Mouse (Mus musculus) kidney, adult 11 months (tissue): Measurements from ENCODE around the gene Cldn7.
"Not testable (repeated sequence)": the region's sequence is repeated elsewhere in the genome, so short reads cannot be mapped to it uniquely, and the experiment has no call there.

ENCODE experiments used
- DNase-seq: peaks from one replicate; pipeline ENCODE4 v3.0.0; 2022

Gene Cldn7

DNA sequence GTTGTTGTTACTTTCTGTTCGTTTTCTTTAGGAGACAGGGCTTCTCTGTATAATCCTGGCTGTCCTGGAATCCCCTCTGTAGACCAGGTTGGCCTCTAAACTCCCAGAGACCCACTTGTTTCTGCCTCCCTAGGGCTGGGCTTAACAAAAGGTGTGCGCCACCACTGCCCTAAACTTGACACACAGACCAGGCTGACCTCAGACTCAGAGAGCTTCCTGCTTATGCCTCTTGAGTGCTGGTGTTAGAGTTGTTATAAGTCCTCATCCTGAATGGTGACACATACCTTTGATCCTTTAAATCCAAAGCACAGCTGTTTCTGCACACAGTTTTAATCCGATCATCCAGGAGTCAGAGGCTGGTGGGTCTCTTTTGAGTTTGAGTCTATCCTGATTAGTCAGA is 28.4 kb downstream of the Cldn7 start:
- DNase-seq: no peak

DNA sequence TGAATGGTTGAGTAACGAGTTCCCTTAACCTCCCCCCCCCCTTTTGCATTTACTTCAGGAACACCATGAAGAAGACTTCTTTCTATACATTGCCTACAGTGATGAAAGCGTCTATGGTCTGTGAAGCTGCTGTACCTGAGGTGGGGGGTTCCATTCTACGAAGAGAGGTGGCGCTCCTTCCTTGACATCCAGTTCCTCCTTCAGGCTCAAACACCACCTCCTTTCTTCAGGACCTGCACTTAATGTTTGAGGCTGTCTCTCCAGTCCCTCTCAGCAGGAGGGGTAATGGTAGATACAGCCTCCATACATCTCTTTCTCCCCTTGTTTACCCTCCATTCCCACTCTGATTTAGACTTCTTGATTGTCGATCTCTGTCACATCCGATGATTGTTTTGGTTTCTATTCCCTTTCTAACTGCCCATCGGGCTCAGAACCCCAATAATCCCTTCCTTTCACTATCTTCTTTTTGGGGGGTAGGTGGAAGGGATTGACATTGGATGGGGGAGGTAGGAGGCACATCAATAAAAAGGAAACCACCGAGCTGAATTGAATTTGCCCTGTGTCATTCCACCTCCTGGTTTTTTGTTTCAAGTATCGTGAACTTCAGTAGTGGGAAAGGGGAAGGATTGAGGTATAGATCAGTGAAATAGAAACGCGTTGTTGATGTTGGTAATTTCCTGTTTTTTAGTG is 30.0 kb downstream of the Cldn7 start:
- DNase-seq: peak; percentile 24

DNA sequence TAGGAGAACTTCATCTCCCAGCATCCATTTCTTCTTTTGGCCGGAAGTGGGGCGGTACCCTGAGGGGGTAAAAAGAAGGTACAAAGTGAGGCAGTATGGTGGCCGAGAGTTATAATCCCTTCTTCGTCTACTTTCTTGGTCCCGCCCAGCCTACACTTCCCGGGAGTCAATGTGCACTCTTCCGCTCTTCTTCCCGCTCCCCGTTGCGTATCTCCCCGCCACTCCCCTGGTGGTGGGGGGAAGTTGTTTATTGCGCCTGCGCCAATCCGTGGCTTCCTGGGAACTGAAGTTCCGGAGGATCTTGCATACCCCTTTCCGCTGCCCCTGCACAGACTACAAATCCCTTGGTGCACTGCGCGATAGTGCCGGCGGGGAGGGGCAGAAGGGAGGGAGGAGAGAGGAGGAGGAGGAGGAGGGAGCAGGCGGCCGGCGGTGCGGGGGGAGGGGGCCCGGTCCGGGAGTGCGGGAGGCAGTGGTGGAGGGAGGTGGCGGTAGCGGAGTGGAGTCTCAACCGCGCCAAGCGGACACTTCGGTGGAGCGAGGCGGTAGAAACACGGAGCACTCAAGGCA is 30.9 kb downstream of the Cldn7 start, which contains the start of gene Phf23:
TSS of gene Phf23 (plus strand) at position 387 of the 570 bp plus-strand sequence.
- peak; percentile 99 for DNase-seq

GRCm38 (mm10) chr11:69996161-69997061 is 31.8 kb downstream of the Cldn7 start:
- peak; percentile 49 for DNase-seq

GRCm38 (mm10) chr11:69997070-69997509 is 32.5 kb downstream of the Cldn7 start:
- peak; percentile 90 for DNase-seq

DNA sequence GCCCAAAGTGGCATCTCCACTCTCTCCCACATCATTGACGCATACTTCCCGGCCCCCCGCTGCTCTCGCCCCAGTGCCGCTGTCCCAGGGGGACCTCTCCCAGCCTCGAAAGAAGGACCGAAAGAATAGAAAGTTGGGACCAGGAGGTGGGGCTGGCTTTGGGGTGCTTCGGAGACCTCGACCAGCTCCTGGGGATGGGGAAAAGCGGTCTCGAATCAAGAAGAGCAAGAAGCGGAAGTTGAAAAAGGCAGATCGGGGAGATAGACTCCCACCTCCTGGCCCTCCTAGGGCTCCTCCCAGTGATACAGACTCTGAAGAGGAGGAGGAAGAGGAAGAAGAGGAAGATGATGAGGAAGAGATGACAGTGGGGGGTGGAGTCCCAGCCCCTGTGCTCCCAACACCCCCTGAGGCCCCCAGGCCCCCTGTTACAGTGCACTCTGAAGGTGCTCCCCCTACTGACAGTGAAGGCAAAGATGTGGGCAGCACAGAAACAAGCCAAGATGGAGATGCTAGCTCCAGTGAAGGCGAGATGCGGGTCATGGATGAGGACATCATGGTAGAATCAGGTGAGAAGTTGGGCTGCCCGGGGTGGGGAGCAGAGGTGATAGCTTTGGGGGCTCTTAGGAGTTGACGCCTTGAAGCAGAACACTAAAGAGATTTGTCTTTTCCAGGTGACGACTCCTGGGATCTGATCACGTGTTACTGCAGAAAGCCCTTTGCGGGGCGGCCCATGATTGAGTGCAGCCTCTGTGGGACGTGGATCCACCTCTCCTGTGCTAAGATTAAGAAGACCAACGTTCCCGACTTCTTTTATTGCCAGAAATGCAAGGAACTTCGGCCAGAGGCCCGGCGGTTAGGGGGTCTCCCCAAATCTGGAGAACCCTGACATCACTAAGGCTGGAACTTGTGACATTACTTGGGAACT is 34.2 kb downstream of the Cldn7 start:
- no peak for DNase-seq

GRCm38 (mm10) chr11:69999666-70000065 is 35.1 kb downstream of the Cldn7 start:
- DNase-seq: no peak

GRCm38 (mm10) chr11:70000396-70000898 is 35.9 kb downstream of the Cldn7 start, which contains the start of gene Dvl2:
Dvl2 (plus strand) TSS chr11:70000595.
- DNase-seq: peak; percentile 94

DNA sequence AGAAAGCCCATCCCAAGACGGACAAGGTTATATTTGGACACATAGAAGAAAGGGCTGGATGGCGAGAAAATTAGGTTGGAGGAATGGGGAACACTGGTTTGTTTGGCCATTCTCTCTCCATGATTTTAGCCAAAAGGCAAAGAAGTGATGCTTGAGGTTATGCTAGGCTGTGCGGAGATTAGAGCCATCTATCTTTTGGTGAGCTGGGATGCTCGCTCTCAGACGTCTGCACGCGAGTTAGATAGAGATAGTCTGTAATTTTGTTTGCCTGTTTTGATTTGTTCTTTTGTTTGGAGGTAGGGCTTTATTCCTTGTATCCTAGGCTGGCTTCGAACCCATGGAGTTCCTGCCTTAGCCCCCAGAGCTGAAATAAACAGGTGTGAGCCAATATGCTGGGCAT is 36.6 kb downstream of the Cldn7 start:
- DNase-seq: no peak

- no peak for DNase-seq
Measured at GRCm38 (mm10) chr11:70001865-70002264, 37.3 kb downstream of the Cldn7 start.

GRCm38 (mm10) chr11:70002471-70002870 is 37.9 kb downstream of the Cldn7 start:
- DNase-seq: no peak

- DNase-seq: no peak
Measured at GRCm38 (mm10) chr11:70005521-70005920, 40.9 kb downstream of the Cldn7 start.

DNA sequence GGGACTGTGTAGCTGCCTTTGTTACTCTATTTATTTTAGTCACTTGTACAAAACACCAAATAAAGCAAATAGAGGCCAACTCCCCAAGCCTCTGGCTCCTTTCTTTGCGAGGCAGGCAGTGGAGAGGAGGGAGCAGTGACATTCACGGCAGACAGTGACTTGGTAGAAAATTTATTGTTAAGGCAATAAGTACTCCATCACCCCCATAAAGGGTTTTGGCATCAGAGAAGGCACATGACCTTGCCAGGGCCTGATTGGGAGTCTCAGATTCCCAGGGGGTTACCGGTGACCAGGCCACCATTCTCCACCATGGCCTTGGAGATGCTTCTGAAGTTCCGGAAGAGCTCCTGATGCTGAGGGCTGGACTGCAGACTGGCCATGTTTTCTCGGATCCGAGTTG is 45.5 kb downstream of the Cldn7 start:
- DNase-seq: no peak

DNA sequence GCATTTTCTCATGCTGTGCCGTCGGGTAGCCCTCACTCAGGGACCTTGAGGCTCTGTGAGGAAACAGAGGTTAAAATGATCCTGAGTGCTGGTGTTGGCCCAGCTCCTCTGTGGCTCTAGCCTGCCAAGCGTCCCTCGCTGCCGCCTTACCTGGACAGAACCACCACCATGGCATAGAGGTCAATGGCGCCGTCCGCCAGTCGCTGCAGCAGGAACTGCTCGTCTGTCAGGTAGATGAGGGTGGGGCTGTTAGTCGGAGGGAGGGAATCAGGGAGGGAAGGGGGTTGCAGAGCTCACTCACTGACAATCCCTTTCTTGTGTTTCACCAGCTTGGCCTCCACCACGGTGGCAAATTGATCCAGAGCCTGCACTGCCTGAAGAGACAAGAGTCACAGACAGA is 46.0 kb downstream of the Cldn7 start:
- no peak for DNase-seq

- no peak for DNase-seq
Measured at GRCm38 (mm10) chr11:70010961-70011360, 46.4 kb downstream of the Cldn7 start.

GRCm38 (mm10) chr11:70012931-70013330 is 48.4 kb downstream of the Cldn7 start:
- DNase-seq: no peak

GRCm38 (mm10) chr11:70013408-70013807 is 48.8 kb downstream of the Cldn7 start:
- DNase-seq: no peak

DNA sequence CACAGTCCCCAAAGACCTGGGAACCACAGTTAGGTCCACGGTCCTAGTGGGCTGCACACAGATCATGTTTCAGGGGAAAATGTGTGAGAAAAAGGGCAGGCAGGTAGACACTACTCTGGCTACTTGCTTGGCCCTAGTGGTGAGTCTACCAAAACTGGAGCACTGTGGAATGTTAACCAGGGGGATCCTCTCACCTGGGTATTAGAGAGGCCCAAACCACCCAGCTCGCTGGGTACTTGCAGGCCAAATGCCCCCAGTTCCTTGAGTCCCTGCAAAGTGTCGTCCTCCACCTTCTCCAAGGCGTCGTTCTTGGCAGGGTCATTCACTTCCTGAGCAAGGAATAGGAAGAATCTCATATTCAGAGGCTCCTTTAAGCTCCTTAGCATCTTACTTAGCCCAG is 49.5 kb downstream of the Cldn7 start:
- no peak for DNase-seq

DNA sequence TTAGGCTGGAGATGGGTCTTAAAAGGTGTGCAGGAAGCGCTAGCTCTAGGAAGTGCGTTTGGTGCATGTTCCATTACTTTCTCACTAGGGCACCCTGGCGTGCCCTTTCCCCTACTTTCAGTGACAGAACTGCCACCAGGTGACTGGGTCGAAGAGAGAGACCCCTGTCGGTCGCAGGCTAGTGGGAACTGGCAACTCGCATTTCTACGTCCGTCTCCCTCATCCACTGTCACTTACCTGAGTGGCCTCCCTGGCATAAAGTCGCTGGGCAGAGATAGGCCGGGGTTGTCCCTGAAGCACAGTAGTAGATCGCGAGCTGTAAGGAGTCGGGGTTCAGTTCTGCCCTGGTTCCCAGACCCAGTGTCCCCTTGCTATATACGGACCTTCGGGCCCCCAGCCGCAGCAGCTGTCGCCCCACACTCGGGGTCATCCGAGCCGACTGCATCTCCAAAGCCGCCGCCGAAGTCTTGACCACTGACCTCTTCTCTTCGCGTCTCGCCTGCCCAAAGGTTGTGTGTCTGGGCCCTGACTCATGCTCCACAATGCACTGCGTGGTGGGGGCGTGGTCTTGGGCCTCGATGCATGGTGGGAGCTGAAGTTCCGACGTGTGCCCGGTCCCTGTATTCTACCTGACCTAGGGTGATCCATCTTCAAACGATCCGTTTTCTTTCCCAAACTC is 50.4 kb downstream of the Cldn7 start, which contains the start of gene Acadvl:
TSS of gene Acadvl (minus strand) at position 532 of the 679 bp plus-strand sequence.
- DNase-seq: peak; percentile 92

- DNase-seq: no peak
Measured at GRCm38 (mm10) chr11:70015677-70016076, 51.1 kb downstream of the Cldn7 start.

DNA sequence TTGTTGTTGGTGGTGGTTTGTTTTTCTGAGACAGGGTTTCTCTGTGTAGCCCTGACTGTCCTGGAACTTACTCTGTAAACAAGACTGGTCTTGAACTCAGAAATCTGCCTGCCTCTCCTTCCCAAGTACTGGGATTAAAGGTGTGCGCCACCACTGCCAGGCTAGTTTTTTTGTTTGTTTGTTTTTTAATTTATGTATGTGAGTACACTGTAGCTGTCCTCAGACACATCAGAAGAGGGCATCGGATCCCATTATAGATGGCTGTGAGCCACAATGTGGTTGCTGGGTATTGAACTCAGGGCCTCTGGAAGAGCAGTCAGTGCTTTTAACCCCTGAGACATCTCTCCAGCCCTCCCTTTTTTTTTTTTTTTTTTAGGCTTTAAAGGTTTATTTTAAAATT is 51.6 kb downstream of the Cldn7 start:
- not testable (repeated sequence) for DNase-seq
